Mouse (Mus musculus) CD8-positive naive resting alpha-beta T cell, adult 2 months (primary cell): ENCODE data around the gene Mill2.

ENCODE experiments used
- DNase-seq, 2 experiments: peaks; one replicate each; pipeline ENCODE4 v3.0.0; 2022; ENCODE audit warnings: low read depth in 2 of 2, low spot score in 2 of 2

Gene Mill2

DNA sequence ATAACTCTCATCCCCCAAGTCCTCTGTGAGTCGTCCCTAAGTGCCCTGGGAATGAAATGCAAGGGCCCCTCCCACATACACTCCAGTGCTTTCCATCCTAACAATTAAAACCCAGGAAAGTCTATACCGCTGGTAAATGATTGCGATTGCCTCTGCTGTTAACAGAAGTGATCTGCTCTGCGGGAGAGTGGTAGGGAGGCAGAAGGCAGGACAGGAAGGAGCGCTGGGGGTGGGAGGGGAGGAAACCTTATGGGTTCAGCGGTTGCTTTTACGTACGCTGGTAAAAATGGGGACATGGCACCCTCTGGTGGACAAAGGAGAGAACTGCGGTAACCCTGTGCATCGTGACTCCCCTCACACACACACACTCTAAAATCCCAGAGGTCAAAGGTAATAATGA lies 33.5 kb downstream of the Mill2 start:
- peak; percentile 36 to 61 for DNase-seq

- DNase-seq, result no peak
These were observed 35.6 kb downstream of the Mill2 start for GRCm38 (mm10) chr7:18875372-18875771.

GRCm38 (mm10) chr7:18878691-18879090 lies 38.9 kb downstream of the Mill2 start:
- no peak for DNase-seq

GRCm38 (mm10) chr7:18883991-18884744 lies 44.4 kb downstream of the Mill2 start:
- no peak for DNase-seq

DNA sequence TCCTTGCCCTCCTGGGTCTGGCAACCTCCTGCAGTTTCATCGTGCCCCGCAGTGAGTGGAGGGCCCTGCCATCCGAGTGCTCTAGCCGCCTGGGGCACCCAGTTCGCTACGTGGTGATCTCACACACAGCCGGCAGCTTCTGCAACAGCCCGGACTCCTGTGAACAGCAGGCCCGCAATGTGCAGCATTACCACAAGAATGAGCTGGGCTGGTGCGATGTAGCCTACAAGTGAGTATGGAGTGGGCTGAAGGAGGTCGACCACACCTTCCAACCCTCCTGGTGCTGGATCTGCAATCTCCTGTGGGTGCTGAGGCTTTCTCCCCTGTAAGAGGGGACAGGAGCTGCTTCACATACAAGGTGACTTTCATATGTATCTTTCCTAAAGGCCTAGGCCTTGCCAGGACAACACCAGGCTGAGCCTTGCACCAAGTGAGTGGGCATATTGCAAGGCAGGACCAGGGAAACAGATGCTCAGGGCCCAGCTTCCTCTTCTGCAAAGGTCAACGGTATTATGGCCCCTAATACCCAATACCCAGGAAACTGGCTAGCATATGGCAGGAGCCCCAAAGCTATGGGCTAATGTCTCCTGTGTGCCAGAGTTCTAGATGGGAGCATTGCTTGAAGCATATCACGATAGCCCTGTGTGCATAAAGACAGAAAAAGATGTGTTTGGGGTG lies 45.1 kb downstream of the Mill2 start:
- no peak for DNase-seq

GRCm38 (mm10) chr7:18886963-18887362 lies 47.2 kb downstream of the Mill2 start:
- DNase-seq, result no peak

DNA sequence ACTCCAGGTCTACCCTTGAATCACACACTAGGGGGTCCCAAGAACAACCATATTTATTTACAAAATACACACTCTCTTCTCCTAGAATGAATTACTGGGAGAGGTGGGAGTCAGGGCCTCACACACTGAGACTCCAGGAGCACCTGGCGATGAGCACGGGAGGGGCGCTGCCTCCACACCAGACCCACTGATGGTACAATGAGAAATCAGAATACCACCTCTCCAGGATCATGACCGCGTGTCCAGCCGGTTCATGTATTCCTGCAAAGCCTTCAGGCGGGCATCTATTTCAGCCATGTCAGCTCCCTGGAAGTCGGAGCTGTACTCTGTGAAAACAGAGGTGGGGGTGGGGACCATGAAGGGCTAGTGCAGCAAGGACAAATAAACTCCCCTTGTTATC lies 51.1 kb downstream of the Mill2 start:
- no peak for DNase-seq

DNA sequence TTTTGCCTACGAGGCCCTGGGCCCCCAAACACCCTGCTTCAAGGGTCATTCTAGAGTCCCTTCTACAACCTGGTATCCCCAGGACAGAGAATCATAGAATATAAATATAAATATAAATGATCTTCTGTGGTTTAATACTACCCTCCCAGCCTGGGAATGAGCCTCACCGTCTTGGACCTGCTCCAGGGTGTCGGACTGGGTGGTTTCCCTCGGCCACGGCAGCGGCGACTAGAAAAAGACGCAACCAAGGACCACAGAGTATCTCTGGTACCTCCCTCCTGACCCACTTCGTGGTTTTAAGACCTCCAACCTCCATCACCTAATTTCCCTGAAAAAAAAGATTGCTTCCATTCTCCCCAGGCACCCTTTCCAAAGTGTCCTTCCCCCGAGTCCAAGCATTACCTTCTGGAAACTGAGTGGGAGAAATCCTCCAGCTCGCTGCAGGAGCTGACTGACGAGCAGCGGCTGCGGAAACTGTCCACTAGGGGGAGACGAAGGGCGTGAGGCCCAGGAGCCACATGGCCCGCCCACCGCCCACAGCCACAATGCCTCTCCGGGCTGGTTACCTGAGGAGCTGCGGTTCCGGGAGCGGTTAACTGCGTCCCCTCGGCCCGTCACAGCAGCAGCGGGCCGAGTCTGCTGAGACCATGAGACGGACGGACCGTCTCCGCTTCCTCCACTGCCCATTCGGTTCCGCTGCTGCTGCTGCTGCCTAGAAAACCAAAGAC lies 52.3 kb downstream of the Mill2 start:
- DNase-seq, result peak; percentile 72 to 82

DNA sequence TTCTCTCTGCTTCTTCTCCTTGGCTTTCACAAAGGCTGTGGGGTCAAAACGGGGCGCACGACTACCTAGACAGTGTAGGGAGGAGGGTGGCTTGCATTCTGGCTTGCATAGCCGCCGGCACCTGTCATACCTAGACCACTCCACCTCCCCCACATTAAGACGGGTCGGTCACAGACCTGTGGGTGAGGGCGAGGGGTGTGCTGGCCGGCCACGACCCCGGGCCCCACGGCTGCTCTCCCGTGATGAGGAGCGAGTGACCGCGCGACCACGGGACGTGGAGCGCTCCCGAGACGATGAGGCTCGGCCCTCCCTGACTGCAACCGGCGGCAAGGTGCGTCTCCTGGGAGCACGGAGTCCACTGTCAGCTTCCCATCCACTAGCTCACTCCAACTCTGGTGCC lies 53.2 kb downstream of the Mill2 start:
- DNase-seq, result no peak

DNA sequence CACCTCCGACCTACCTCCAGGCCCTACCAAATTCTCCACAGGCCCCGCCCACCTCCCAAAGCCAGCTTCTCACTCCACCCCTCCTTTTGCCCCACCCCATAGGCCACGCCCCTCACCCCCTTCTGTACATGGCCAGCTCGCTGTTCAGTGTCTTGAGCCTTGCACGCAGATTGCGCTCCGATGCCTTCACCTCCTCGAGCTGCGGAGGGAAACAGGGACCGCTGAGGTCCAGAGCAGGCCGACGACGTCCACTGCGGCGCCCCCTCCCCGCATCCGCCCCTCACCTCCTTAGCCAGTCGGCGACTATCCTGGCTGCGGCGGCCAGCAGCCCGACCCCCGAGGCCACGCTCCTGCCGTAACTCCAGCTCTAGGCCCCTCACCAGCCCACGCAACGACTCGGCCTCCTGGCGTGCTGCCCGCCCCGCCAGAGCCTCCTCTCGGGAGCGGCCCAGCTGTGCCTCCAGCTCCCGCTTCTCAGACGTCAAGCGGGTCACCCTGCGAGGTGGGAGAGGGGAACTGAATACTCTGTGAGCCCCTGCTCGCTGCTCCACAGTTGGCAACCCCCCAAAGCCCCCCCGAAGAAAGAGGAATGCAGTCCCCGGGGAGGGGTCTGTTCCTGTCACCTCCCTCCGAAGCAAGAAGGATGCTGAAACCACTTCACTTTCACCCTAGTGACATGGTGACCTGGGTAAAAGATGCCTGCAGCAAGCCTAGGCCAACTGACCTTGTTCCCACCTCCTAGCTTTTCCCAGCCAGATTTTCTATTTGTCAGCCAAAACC lies 54.1 kb downstream of the Mill2 start:
- no peak for DNase-seq

- no peak for DNase-seq
These were observed 56.8 kb downstream of the Mill2 start for GRCm38 (mm10) chr7:18896536-18896935.

GRCm38 (mm10) chr7:18900513-18900912 lies 60.7 kb downstream of the Mill2 start:
- no peak for DNase-seq

- DNase-seq, result no peak
These were observed 62.7 kb downstream of the Mill2 start for GRCm38 (mm10) chr7:18902486-18902885.

DNA sequence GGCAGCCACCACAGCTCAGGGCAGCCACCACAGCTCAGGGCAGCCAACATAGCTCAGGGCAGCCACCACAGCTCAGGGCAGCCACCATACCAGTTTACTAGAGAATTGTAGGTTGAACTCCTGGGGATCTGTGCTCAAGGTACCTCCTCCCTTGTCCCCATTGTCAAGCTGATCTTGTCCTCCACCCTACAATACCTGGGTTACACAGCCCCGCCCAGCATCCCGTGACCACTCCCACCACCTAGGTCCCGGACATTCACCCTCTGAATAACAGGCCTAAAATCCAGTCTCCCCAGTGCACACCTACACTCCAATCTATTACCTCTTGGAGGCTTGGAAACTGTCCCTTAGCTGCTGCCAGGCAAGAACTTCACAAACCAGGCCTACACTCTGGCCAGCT lies 65.2 kb downstream of the Mill2 start:
- no peak for DNase-seq

- no peak for DNase-seq
These were observed 70.0 kb downstream of the Mill2 start for GRCm38 (mm10) chr7:18909797-18910196.

- peak; percentile 97 to 99 for DNase-seq
These were observed 70.6 kb downstream of the Mill2 start, which contains the start of gene Ccdc61 for GRCm38 (mm10) chr7:18910241-18910831. TSS of gene Ccdc61 (minus strand) at chr7:18910415.
